ENCODE assay signal across 8 mouse cellular contexts in genomic region chr4:145199982-145200699, GRCm38 (mm10). TPM values are rescaled to one million over a fixed set of nuclear protein-coding genes. Genes with fewer than 3 reads are reported as not detected.
A peak's percentile ranks its signal among the peaks of the same experiment; 100 is the strongest.
DNase-seq lines count a peak whose midpoint lies in the region; ATAC-seq and TF ChIP-seq lines count a peak whose summit lies in the region.

No protein-coding gene starts in this region.

- no peaks in the 10 kb centered on the region for H3K9me3 ChIP-seq in forebrain, embryonic 10.5 days
- no peaks in the 10 kb centered on the region for H3K9me3 ChIP-seq in forebrain, postnatal 0 days (ENCODE audit: low read length)
- H3K9me3 ChIP-seq in E14TG2a.4 (ENCODE audit: low read length), result no peaks in the 10 kb centered on the region
- H3K9me3 ChIP-seq in intestine, embryonic 16.5 days (ENCODE audit: control insufficient read depth, low read length), result no peaks in the 10 kb centered on the region
- no peaks in the 10 kb centered on the region for H3K9me3 ChIP-seq in lung, postnatal 0 days (ENCODE audit: low read length)
- H3K9me3 ChIP-seq in forebrain, embryonic 15.5 days, result no peaks in the 10 kb centered on the region

- H3K4me2 ChIP-seq in forebrain, postnatal 0 days (ENCODE audit: low read depth), result no peak overlapping the region
- 0 out of 2 replicates have a peak overlapping the region, but pooled peaks have one; percentile 19 for H3K4me2 ChIP-seq in intestine, embryonic 16.5 days (ENCODE audit: low read depth, low read length)
- 0 out of 2 replicates have a peak overlapping the region, but pooled peaks have one; percentile 25 for H3K4me2 ChIP-seq in lung, postnatal 0 days (replicated peaks; ENCODE audit: low read depth, low read length)
- no peak overlapping the region for H3K4me2 ChIP-seq in forebrain, embryonic 15.5 days (replicated peaks)

- H3K4me1 ChIP-seq in forebrain, embryonic 10.5 days, result 0 out of 2 replicates have a peak, but pooled peaks cover 2% of the 10 kb centered on the region
- no peaks in the 10 kb centered on the region; the same call in 1 of the 2 replicates for H3K4me1 ChIP-seq in forebrain, postnatal 0 days (ENCODE audit: insufficient read depth)
- peaks cover 62% of the 10 kb centered on the region for H3K4me1 ChIP-seq in E14TG2a.4 (replicated peaks; ENCODE audit: low read depth, low read length)
- H3K4me1 ChIP-seq in embryonic fibroblast, embryonic 13.5 days (ENCODE audit: control insufficient read depth, insufficient read depth, low read length), result peaks cover 5% of the 10 kb centered on the region; the same call in 1 of the 2 replicates
- H3K4me1 ChIP-seq in intestine, embryonic 16.5 days (ENCODE audit: control insufficient read depth, insufficient read depth, low read length), result peaks cover 11% of the 10 kb centered on the region
- H3K4me1 ChIP-seq in lung, postnatal 0 days (ENCODE audit: insufficient read depth, low read depth, low read length), result peaks cover 10% of the 10 kb centered on the region; the same call in 1 of the 2 replicates
- H3K4me1 ChIP-seq in forebrain, embryonic 15.5 days, result 0 out of 2 replicates have a peak, but pooled peaks cover 1% of the 10 kb centered on the region

- no peak overlapping the region for H3K4me3 ChIP-seq in forebrain, embryonic 10.5 days
- H3K4me3 ChIP-seq in forebrain, postnatal 0 days (ENCODE audit: low read depth, low read length), result no peak overlapping the region
- H3K4me3 ChIP-seq in E14TG2a.4 (replicated peaks; ENCODE audit: low read length), result peak overlapping the region; percentile 24; the same call in 1 of the 2 replicates
- H3K4me3 ChIP-seq in embryonic fibroblast, embryonic 13.5 days (ENCODE audit: insufficient read depth, low read length), result no peak overlapping the region
- H3K4me3 ChIP-seq in intestine, embryonic 16.5 days (ENCODE audit: low read length), result no peak overlapping the region
- no peak overlapping the region for H3K4me3 ChIP-seq in lung, postnatal 0 days (ENCODE audit: low read depth, low read length)
- no peak overlapping the region for H3K4me3 ChIP-seq in forebrain, embryonic 15.5 days

- ATAC-seq in forebrain, postnatal 0 days, result no peak
- ATAC-seq in intestine, embryonic 16.5 days, result peak; percentile 91
- peak; percentile 93 for ATAC-seq in lung, postnatal 0 days
- ATAC-seq in forebrain, embryonic 15.5 days (replicated peaks), result no peak

- no peak for TF ChIP-seq POLR2A in embryonic fibroblast, embryonic 13.5 days (IDR thresholded peaks at IDR 0.05; ENCODE audit: low read depth, low read length)

- H3K36me3 ChIP-seq in forebrain, embryonic 10.5 days (replicated peaks), result no peaks in the 10 kb centered on the region
- no peaks in the 10 kb centered on the region for H3K36me3 ChIP-seq in forebrain, postnatal 0 days (ENCODE audit: insufficient read depth)
- H3K36me3 ChIP-seq in E14TG2a.4 (ENCODE audit: insufficient read depth, low read length), result no peaks in the 10 kb centered on the region
- H3K36me3 ChIP-seq in intestine, embryonic 16.5 days (ENCODE audit: control insufficient read depth, insufficient read depth, low read length), result no peaks in the 10 kb centered on the region
- H3K36me3 ChIP-seq in lung, postnatal 0 days (ENCODE audit: insufficient read depth, low read length), result no peaks in the 10 kb centered on the region
- H3K36me3 ChIP-seq in forebrain, embryonic 15.5 days, result no peaks in the 10 kb centered on the region

- no peak for TF ChIP-seq CTCF in forebrain, postnatal 0 days (IDR thresholded peaks at IDR 0.05; ENCODE audit: low read depth)
- no peak for TF ChIP-seq CTCF in E14TG2a.4 (conservative IDR thresholded peaks at IDR 0.05; ENCODE audit: low read length)
- no peak for TF ChIP-seq CTCF in embryonic fibroblast, embryonic 13.5 days (IDR thresholded peaks at IDR 0.05; ENCODE audit: borderline replicate concordance, insufficient read depth, low read length)
- TF ChIP-seq CTCF in lung, postnatal 0 days (IDR thresholded peaks at IDR 0.05), result no peak

- H3K9ac ChIP-seq in forebrain, postnatal 0 days, result no peak overlapping the region
- H3K9ac ChIP-seq in intestine, embryonic 16.5 days (ENCODE audit: low read depth, low read length), result 0 out of 2 replicates have a peak overlapping the region, but pooled peaks have one; percentile 48
- H3K9ac ChIP-seq in lung, postnatal 0 days (replicated peaks; ENCODE audit: low read depth), result no peak overlapping the region
- no peak overlapping the region for H3K9ac ChIP-seq in forebrain, embryonic 15.5 days (replicated peaks)

- H3K27me3 ChIP-seq in forebrain, embryonic 10.5 days (ENCODE audit: poor library complexity, severe bottlenecking), result no peaks in the 10 kb centered on the region
- no peaks in the 10 kb centered on the region for H3K27me3 ChIP-seq in forebrain, postnatal 0 days (ENCODE audit: insufficient read depth, low read length)
- no peaks in the 10 kb centered on the region for H3K27me3 ChIP-seq in E14TG2a.4 (ENCODE audit: insufficient read depth, low read length)
- H3K27me3 ChIP-seq in intestine, embryonic 16.5 days (replicated peaks; ENCODE audit: control insufficient read depth, insufficient read depth, low read length), result no peaks in the 10 kb centered on the region
- H3K27me3 ChIP-seq in lung, postnatal 0 days (replicated peaks; ENCODE audit: insufficient read depth, low read length), result no peaks in the 10 kb centered on the region
- H3K27me3 ChIP-seq in forebrain, embryonic 15.5 days, result no peaks in the 10 kb centered on the region

- H3K27ac ChIP-seq in forebrain, embryonic 10.5 days, result 0 out of 2 replicates have a peak overlapping the region, but pooled peaks have one; percentile 8
- H3K27ac ChIP-seq in forebrain, postnatal 0 days (ENCODE audit: low read depth, low read length), result no peak overlapping the region
- peak overlapping the region; percentile 21 for H3K27ac ChIP-seq in embryonic fibroblast, embryonic 13.5 days (ENCODE audit: insufficient read depth, low read length)
- H3K27ac ChIP-seq in intestine, embryonic 16.5 days (ENCODE audit: low read length), result peak overlapping the region; percentile 89
- peak overlapping the region; percentile 80 for H3K27ac ChIP-seq in lung, postnatal 0 days (ENCODE audit: low read length)
- H3K27ac ChIP-seq in forebrain, embryonic 15.5 days (replicated peaks), result no peak overlapping the region

- TF ChIP-seq EP300 in lung, postnatal 0 days (IDR thresholded peaks at IDR 0.05), result no peak; the same call in 1 of the 2 replicates

- DNase-seq in forebrain, embryonic 10.5 days (ENCODE audit: extremely low spot score, low spot score), result no peak
- DNase-seq in forebrain, postnatal 0 days, result no peak
- DNase-seq in lung, postnatal 0 days (ENCODE audit: low spot score), result peak; percentile 94
- no peak for DNase-seq in cerebellum, adult 11-12 months

- WGBS in forebrain, embryonic 10.5 days, result 64% methylated on average over 11 of the region's 11 CpGs
- WGBS in forebrain, postnatal 0 days, result 58% methylated on average over 11 of the region's 11 CpGs
- WGBS in intestine, embryonic 16.5 days, result 19% methylated on average over 11 of the region's 11 CpGs
- WGBS in lung, postnatal 0 days, result 11% methylated on average over 11 of the region's 11 CpGs
- 56% methylated on average over 11 of the region's 11 CpGs for WGBS in forebrain, embryonic 15.5 days

RNA-seq across cellular contexts. Expression of gene Vps13d, which starts 5.3 kb away (rescaled TPM):
- polyA plus RNA-seq in forebrain, embryonic 10.5 days (2016; fragmentation: Nextera tagmentation; extraction: Ambion mirVana), result 4.4 and 5.8 TPM in 2 replicates
- total RNA-seq in forebrain, postnatal 0 days (2014; rRNA removed), result 28.3 and 30.8 TPM in 2 replicates
- 6.2 and 6.4 TPM in 2 replicates for polyA plus RNA-seq in forebrain, postnatal 0 days (2015; fragmentation: Nextera tagmentation; extraction: Ambion mirVana)
- 19.4 and 28.9 TPM in 2 replicates for polyA plus RNA-seq in embryonic fibroblast, embryonic 13.5 days (2011; ENCODE audit: insufficient read length, low read depth, missing spikeins)
- polyA plus RNA-seq in intestine, embryonic 16.5 days (2015; fragmentation: Nextera tagmentation; extraction: Ambion mirVana), result 10.0 and 11.4 TPM in 2 replicates
- polyA plus RNA-seq in lung, postnatal 0 days (2015; fragmentation: Nextera tagmentation; extraction: Ambion mirVana), result 10.3 and 12.8 TPM in 2 replicates
- 9.4 and 9.6 TPM in 2 replicates for polyA plus RNA-seq in forebrain, embryonic 15.5 days (2015; fragmentation: Nextera tagmentation; extraction: Ambion mirVana)

RNA-seq across cellular contexts. Expression of gene Tnfrsf1b, which starts 46.5 kb away (rescaled TPM):
- polyA plus RNA-seq in forebrain, embryonic 10.5 days (2016; fragmentation: Nextera tagmentation; extraction: Ambion mirVana), result 2.1 and 2.5 TPM in 2 replicates
- 3.7 and 10.7 TPM in 2 replicates for total RNA-seq in forebrain, postnatal 0 days (2014; rRNA removed)
- 1.5 and 2.4 TPM in 2 replicates for polyA plus RNA-seq in forebrain, postnatal 0 days (2015; fragmentation: Nextera tagmentation; extraction: Ambion mirVana)
- 30.2 and 40.7 TPM in 2 replicates for polyA plus RNA-seq in embryonic fibroblast, embryonic 13.5 days (2011; ENCODE audit: insufficient read length, low read depth, missing spikeins)
- 6.0 and 6.3 TPM in 2 replicates for polyA plus RNA-seq in intestine, embryonic 16.5 days (2015; fragmentation: Nextera tagmentation; extraction: Ambion mirVana)
- polyA plus RNA-seq in lung, postnatal 0 days (2015; fragmentation: Nextera tagmentation; extraction: Ambion mirVana), result 8.4 and 9.1 TPM in 2 replicates
- polyA plus RNA-seq in forebrain, embryonic 15.5 days (2015; fragmentation: Nextera tagmentation; extraction: Ambion mirVana), result 1.8 and 2.5 TPM in 2 replicates

Comparison
In these comparisons a context has a peak if more than half of its experiments do, and no peak if none do; other contexts are left out.
1. H3K27ac ChIP-seq: peak in forebrain, embryonic 10.5 days (single experiment), embryonic fibroblast, embryonic 13.5 days (single experiment), intestine, embryonic 16.5 days (single experiment) and lung, postnatal 0 days (single experiment); none in forebrain, postnatal 0 days (single experiment) and forebrain, embryonic 15.5 days (single experiment).
2. ATAC-seq: peak in intestine, embryonic 16.5 days (single experiment) and lung, postnatal 0 days (single experiment); none in forebrain, postnatal 0 days (single experiment) and forebrain, embryonic 15.5 days (single experiment).
3. H3K4me2 ChIP-seq: peak in intestine, embryonic 16.5 days (single experiment) and lung, postnatal 0 days (single experiment); none in forebrain, postnatal 0 days (single experiment) and forebrain, embryonic 15.5 days (single experiment).